Mouse (Mus musculus): ENCODE results near the gene Midn.

DNA sequence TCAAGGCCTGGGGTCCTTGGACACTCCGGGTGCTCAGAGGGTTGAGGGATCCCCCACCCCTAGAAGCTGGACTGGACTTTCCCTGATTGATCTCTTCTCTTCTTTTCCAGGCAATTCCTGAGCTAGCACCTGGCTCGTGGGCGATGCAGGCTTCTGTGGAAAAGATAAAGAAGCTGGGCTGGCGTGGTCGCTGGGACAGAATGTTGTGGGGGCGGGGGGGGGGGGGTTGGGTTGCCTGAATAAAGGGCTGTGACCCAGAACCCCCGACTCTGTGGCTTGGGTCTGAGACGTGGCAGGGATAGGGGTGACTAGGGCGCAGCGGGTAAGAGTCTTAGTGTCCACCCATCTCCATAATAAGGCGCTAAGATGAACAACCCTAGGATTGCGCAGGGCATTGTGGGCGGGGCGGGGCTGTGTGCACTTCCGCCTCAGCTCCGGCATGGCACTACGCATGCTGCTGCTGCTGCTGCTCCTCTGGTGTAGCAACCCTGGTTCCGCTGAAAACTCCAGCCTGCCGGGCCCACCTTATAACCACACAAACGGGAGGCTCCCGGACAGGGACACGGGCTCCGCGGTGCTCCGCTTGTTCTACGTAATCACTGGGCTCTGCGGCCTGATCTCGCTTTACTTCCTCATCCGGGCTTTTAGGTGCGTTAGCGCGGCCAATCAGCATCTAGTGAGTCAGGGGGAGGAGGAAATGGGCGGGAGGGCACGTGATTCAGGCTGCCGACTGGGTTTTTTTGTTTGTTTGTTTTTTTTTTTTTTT is 24.6 kb downstream of the Midn start, which contains the start of gene 1600002K03Rik:
- TF ChIP-seq CTCF (IDR thresholded peaks at IDR 0.05 in 2 of 3, conservative IDR thresholded peaks at IDR 0.05 in 1 of 3; ENCODE audit: control insufficient read depth in 1 of 3, insufficient read depth in 1 of 3, low read depth in 2 of 3, low read length in 3 of 3, poor library complexity in 1 of 3, severe bottlenecking in 1 of 3) (no peak), POLR2A (IDR thresholded peaks at IDR 0.05; ENCODE audit: control insufficient read depth in 1 of 2, insufficient read depth in 1 of 2, low read depth in 1 of 2, low read length in 2 of 2, poor library complexity in 1 of 2) (peak; percentile 89 to 95), EP300 (IDR thresholded peaks at IDR 0.05; ENCODE audit: low read depth in 1 of 2, low read length in 2 of 2) (no peak), ETS1 (IDR thresholded peaks at IDR 0.05; ENCODE audit: low read depth, low read length) (peak; percentile 40; the same call in 1 of the 2 replicates), SIN3A (IDR thresholded peaks at IDR 0.05; ENCODE audit: low read length) (peak; percentile 88), ZC3H11A (IDR thresholded peaks at IDR 0.05; ENCODE audit: low read depth, low read length) (no peak), MAZ (IDR thresholded peaks at IDR 0.05; ENCODE audit: low read depth, low read length) (peak; percentile 54), POLR2AphosphoS2 (IDR thresholded peaks at IDR 0.05; ENCODE audit: low read length) (peak; percentile 94), MAX (IDR thresholded peaks at IDR 0.05; ENCODE audit: low read length) (peak; percentile 82), MXI1 (IDR thresholded peaks at IDR 0.05; ENCODE audit: low read depth, low read length) (peak; percentile 96), USF1 (IDR thresholded peaks at IDR 0.05; ENCODE audit: low read depth, low read length) (peak; percentile 93), ZNF384 (IDR thresholded peaks at IDR 0.05; ENCODE audit: low read depth, low read length) (peak; percentile 95)

Measured in MEL (cell line).